25 mouse cellular contexts compared by ENCODE assay signal in genomic region chr13:118411297-118411992, GRCm38 (mm10).
"Had no signal": no experiment of that assay in that cellular context is flagged by ENCODE, and none has a peak within 500 bp of the region (broad histone marks: within the 10 kb centered on the region; RNA-seq: fewer than 3 reads in every experiment).

No protein-coding gene starts in this region.

- H3K4me3 ChIP-seq: limb, embryonic 10.5 days; limb, embryonic 13.5 days; liver, embryonic 12.5 days; liver, embryonic 15.5 days; lung, embryonic 15.5 days; megakaryocyte, embryonic 14.5 days; midbrain, embryonic 10.5 days; neural tube, embryonic 12.5 days; neural tube, embryonic 15.5 days; stomach, embryonic 15.5 days had no signal

- H3K27me3 ChIP-seq: limb, embryonic 13.5 days; liver, embryonic 12.5 days; liver, embryonic 15.5 days; lung, embryonic 15.5 days; megakaryocyte, embryonic 14.5 days; neural tube, embryonic 12.5 days; neural tube, embryonic 15.5 days; stomach, embryonic 15.5 days had no signal

- DNase-seq: kidney, adult 11 months; kidney, adult 9 months; kidney, postnatal 10 days; kidney, postnatal 4 days; liver; lung, adult 18-20 months; lung, postnatal 10 days; lung, postnatal 36 days; midbrain, embryonic 14.5 days; right cerebral cortex, adult 18-20 months; right cerebral cortex, postnatal 14 days; right cerebral cortex, postnatal 4 days; thymus, adult 2 months; thymus, postnatal 14 days; thymus, postnatal 4 days had no signal

- H3K9me3 ChIP-seq: limb, embryonic 10.5 days; limb, embryonic 13.5 days; liver, embryonic 12.5 days; liver, embryonic 15.5 days; lung, embryonic 15.5 days; megakaryocyte, embryonic 14.5 days; midbrain, embryonic 10.5 days; neural tube, embryonic 12.5 days; neural tube, embryonic 15.5 days; stomach, embryonic 15.5 days had no signal

- H3K9ac ChIP-seq: limb, embryonic 13.5 days; liver, embryonic 12.5 days; liver, embryonic 15.5 days; lung, embryonic 15.5 days; neural tube, embryonic 12.5 days; neural tube, embryonic 15.5 days; stomach, embryonic 15.5 days had no signal

- ATAC-seq: liver, embryonic 12.5 days had no signal

- H3K4me2 ChIP-seq: limb, embryonic 13.5 days; liver, embryonic 12.5 days; liver, embryonic 15.5 days; lung, embryonic 15.5 days; neural tube, embryonic 12.5 days; neural tube, embryonic 15.5 days; stomach, embryonic 15.5 days had no signal

- H3K27ac ChIP-seq: limb, embryonic 10.5 days; limb, embryonic 13.5 days; liver, embryonic 12.5 days; liver, embryonic 15.5 days; lung, embryonic 15.5 days; midbrain, embryonic 10.5 days; neural tube, embryonic 12.5 days; neural tube, embryonic 15.5 days; stomach, embryonic 15.5 days had no signal

- H3K36me3 ChIP-seq: limb, embryonic 10.5 days; limb, embryonic 13.5 days; liver, embryonic 12.5 days; liver, embryonic 15.5 days; lung, embryonic 15.5 days; midbrain, embryonic 10.5 days; neural tube, embryonic 12.5 days; neural tube, embryonic 15.5 days; stomach, embryonic 15.5 days had no signal

- H3K4me1 ChIP-seq: limb, embryonic 13.5 days; liver, embryonic 12.5 days; liver, embryonic 15.5 days; lung, embryonic 15.5 days; megakaryocyte, embryonic 14.5 days; midbrain, embryonic 10.5 days; neural tube, embryonic 12.5 days; neural tube, embryonic 15.5 days; stomach, embryonic 15.5 days had no signal
